Mouse (Mus musculus) liver, embryonic 15.5 days (tissue): ENCODE data around the gene Men1. TPM values are rescaled to one million over a fixed set of nuclear protein-coding genes. Genes with fewer than 3 reads are reported as not detected.
"Not testable (repeated sequence)": the region's sequence is repeated elsewhere in the genome, so short reads cannot be mapped to it uniquely, and the experiment has no call there.

Experiments used
- ATAC-seq: fragments of 200-750 bp; cut with Nextera tagmentation; 2 replicates; pipeline ENCODE4 v1.8.0; 2017; ENCODE audit warnings: moderate number of reproducible peaks, mild to moderate bottlenecking, moderate library complexity; ENCODE audit not compliant: insufficient read depth
- H3K27ac ChIP-seq: fragments of 300-500 bp; sonication (generic); replicated peaks from 2 replicates; pipeline ENCODE4 v1.5.1; 2015; ENCODE audit warnings: mild to moderate bottlenecking, inconsistent platforms
- H3K27me3 ChIP-seq: fragments of 300-500 bp; sonication (generic); 2 replicates; pipeline ENCODE4 v1.6.1; 2015; ENCODE audit warnings: mild to moderate bottlenecking, inconsistent platforms
- H3K36me3 ChIP-seq: fragments of 300-500 bp; sonication (generic); replicated peaks from 2 replicates; pipeline ENCODE4 v1.6.1; 2015; ENCODE audit warnings: moderate library complexity, mild to moderate bottlenecking, inconsistent platforms
- H3K4me1 ChIP-seq: fragments of 300-500 bp; sonication (generic); replicated peaks from 2 replicates; pipeline ENCODE4 v1.6.1; 2015; ENCODE audit warnings: inconsistent platforms
- H3K4me2 ChIP-seq: fragments of 300-500 bp; sonication (generic); 2 replicates; pipeline ENCODE4 v1.6.1; 2015; ENCODE audit warnings: moderate library complexity, mild to moderate bottlenecking, inconsistent platforms
- H3K4me3 ChIP-seq: fragments of 300-500 bp; sonication (generic); replicated peaks from 2 replicates; pipeline ENCODE4 v1.5.1; 2015; ENCODE audit warnings: mild to moderate bottlenecking, inconsistent platforms
- H3K9ac ChIP-seq: fragments of 300-500 bp; sonication (generic); 2 replicates; pipeline ENCODE4 v1.6.1; 2015; ENCODE audit warnings: moderate library complexity, mild to moderate bottlenecking, inconsistent platforms
- H3K9me3 ChIP-seq: fragments of 300-500 bp; sonication (generic); replicated peaks from 2 replicates; pipeline ENCODE4 v1.6.1; 2016; ENCODE audit warnings: inconsistent platforms
- WGBS: fragments of 180-500 bp; shearing (Covaris S2); methylation state at CpG from one replicate; pipeline ENCODE4 v1.1.7; 2015; ENCODE audit warnings: mixed read lengths; ENCODE audit not compliant: insufficient replicate concordance; 5-methylcytosine and 5-hydroxymethylcytosine counted together
- polyA plus RNA-seq: library from polyadenylated mRNA; unstranded; fragments of >200 nt; fragmentation: Nextera tagmentation; extraction: Ambion mirVana; gene quantifications from 2 replicates; pipeline ENCODE4 v1.2.1, GENCODE M21; 2015

Gene Men1
- polyA plus RNA-seq = 25.1 and 25.4 TPM in 2 replicates

GRCm38 (mm10) chr19:6334673-6335457, at the start of gene Men1:
TSS of gene Men1 (plus strand) at chr19:6334979.
- Histone ChIP-seq H3K4me3 (peak within 1 kb of the TSS; percentile 73), H3K4me1 (peaks cover 71% of the 10 kb centered on the region), H3K9me3 (no peaks in the 10 kb centered on the region), H3K27ac (peak within 1 kb of the TSS; percentile 82), H3K36me3 (peaks cover 33% of the 10 kb centered on the region), H3K9ac (peak within 1 kb of the TSS; percentile 77), H3K27me3 (no peaks in the 10 kb centered on the region), H3K4me2 (peak within 1 kb of the TSS; percentile 99)
- WGBS = 0% methylated on average over 39 of the region's 43 CpGs
- ATAC-seq = peak; percentile 84

GRCm38 (mm10) chr19:6285226-6285625, 49.6 kb upstream of the Men1 start:
- H3K4me3 ChIP-seq = peak overlapping the region; percentile 28
- H3K9ac ChIP-seq = peak overlapping the region; percentile 37; the same call in 1 of the 2 replicates
- peak overlapping the region; percentile 69 for H3K4me2 ChIP-seq
- peaks cover 65% of the 10 kb centered on the region for H3K36me3 ChIP-seq
- H3K27me3 ChIP-seq = no peaks in the 10 kb centered on the region
- peak overlapping the region; percentile 94 for H3K27ac ChIP-seq
- H3K9me3 ChIP-seq = no peaks in the 10 kb centered on the region
- peaks cover 99% of the 10 kb centered on the region for H3K4me1 ChIP-seq
- ATAC-seq = 0 out of 2 replicates have a peak, but pooled peaks have one; percentile 17
- WGBS = 24% methylated on average over 8 of the region's 8 CpGs

- Histone ChIP-seq H3K4me1 (peaks cover 98% of the 10 kb centered on the region), H3K36me3 (peaks cover 63% of the 10 kb centered on the region), H3K9ac (peak overlapping the region; percentile 37), H3K4me3 (peak overlapping the region; percentile 28), H3K27ac (peak overlapping the region; percentile 94), H3K27me3 (no peaks in the 10 kb centered on the region), H3K4me2 (peak overlapping the region; percentile 69), H3K9me3 (no peaks in the 10 kb centered on the region)
- WGBS = 21% methylated on average over 7 of the region's 7 CpGs
- peak; percentile 56 for ATAC-seq
Measured at GRCm38 (mm10) chr19:6285632-6286433, 48.9 kb upstream of the Men1 start.

GRCm38 (mm10) chr19:6286434-6287401, 48.1 kb upstream of the Men1 start:
- H3K4me2 ChIP-seq = peak overlapping the region; percentile 69
- ATAC-seq = peak; percentile 42
- peaks cover 98% of the 10 kb centered on the region for H3K4me1 ChIP-seq
- peaks cover 58% of the 10 kb centered on the region for H3K36me3 ChIP-seq
- WGBS = 68% methylated on average over 19 of the region's 19 CpGs
- H3K9me3 ChIP-seq = no peaks in the 10 kb centered on the region
- peak overlapping the region; percentile 37 for H3K9ac ChIP-seq
- peak overlapping the region; percentile 94 for H3K27ac ChIP-seq
- H3K27me3 ChIP-seq = no peaks in the 10 kb centered on the region
- no peak overlapping the region for H3K4me3 ChIP-seq

GRCm38 (mm10) chr19:6288236-6288894, 46.4 kb upstream of the Men1 start:
- Histone ChIP-seq H3K9me3 (no peaks in the 10 kb centered on the region), H3K9ac (no peak overlapping the region), H3K4me2 (no peak overlapping the region), H3K4me1 (peaks cover 94% of the 10 kb centered on the region), H3K4me3 (no peak overlapping the region), H3K27me3 (no peaks in the 10 kb centered on the region), H3K27ac (peak overlapping the region; percentile 54; the same call in 1 of the 2 replicates), H3K36me3 (peaks cover 53% of the 10 kb centered on the region)
- 61% methylated on average over 13 of the region's 13 CpGs for WGBS
- no peak for ATAC-seq

GRCm38 (mm10) chr19:6289696-6290238, 45.0 kb upstream of the Men1 start:
- H3K4me3 ChIP-seq = no peak overlapping the region
- H3K9me3 ChIP-seq = no peaks in the 10 kb centered on the region
- ATAC-seq = no peak
- peaks cover 86% of the 10 kb centered on the region for H3K4me1 ChIP-seq
- no peaks in the 10 kb centered on the region for H3K27me3 ChIP-seq
- H3K4me2 ChIP-seq = no peak overlapping the region
- peaks cover 62% of the 10 kb centered on the region for H3K36me3 ChIP-seq
- WGBS = 75% methylated on average over 14 of the region's 14 CpGs
- H3K9ac ChIP-seq = peak overlapping the region; percentile 28; the same call in 1 of the 2 replicates
- peak overlapping the region; percentile 31; the same call in 1 of the 2 replicates for H3K27ac ChIP-seq

GRCm38 (mm10) chr19:6290720-6291116, 44.1 kb upstream of the Men1 start:
- ATAC-seq, H3K4me3 ChIP-seq, H3K27me3 ChIP-seq, H3K9me3 ChIP-seq: not testable (repeated sequence)
- H3K4me2 ChIP-seq = peak overlapping the region; percentile 7
- peak overlapping the region; percentile 39 for H3K9ac ChIP-seq
- H3K36me3 ChIP-seq = peaks cover 71% of the 10 kb centered on the region
- peaks cover 85% of the 10 kb centered on the region for H3K4me1 ChIP-seq
- 77% methylated on average over 5 of the region's 6 CpGs for WGBS
- peak overlapping the region; percentile 78 for H3K27ac ChIP-seq

GRCm38 (mm10) chr19:6291117-6291781, 43.5 kb upstream of the Men1 start:
- Histone ChIP-seq H3K4me1 (peaks cover 85% of the 10 kb centered on the region), H3K36me3 (peaks cover 74% of the 10 kb centered on the region), H3K27me3 (no peaks in the 10 kb centered on the region), H3K4me2 (peak overlapping the region; percentile 7), H3K9me3 (no peaks in the 10 kb centered on the region), H3K27ac (peak overlapping the region; percentile 78), H3K9ac (peak overlapping the region; percentile 39), H3K4me3 (no peak overlapping the region)
- 42% methylated on average over 10 of the region's 10 CpGs for WGBS
- peak; percentile 65 for ATAC-seq

GRCm38 (mm10) chr19:6292262-6292661, 42.5 kb upstream of the Men1 start:
- 91% methylated on average over 5 of the region's 5 CpGs for WGBS
- Histone ChIP-seq H3K4me1 (peaks cover 85% of the 10 kb centered on the region), H3K27me3 (no peaks in the 10 kb centered on the region), H3K27ac (peak overlapping the region; percentile 78), H3K9me3 (no peaks in the 10 kb centered on the region), H3K9ac (no peak overlapping the region; the same call in 1 of the 2 replicates), H3K36me3 (peaks cover 78% of the 10 kb centered on the region), H3K4me3 (no peak overlapping the region), H3K4me2 (no peak overlapping the region)
- ATAC-seq = no peak
